Mouse (Mus musculus) small intestine, adult 2 months (tissue): ENCODE results near the gene Gpbp1.

Source experiments
- CTCF ChIP-seq: fragments of 200-500 bp; IDR thresholded peaks from 2 replicates; pipeline ENCODE4 v1.5.1; 2012; ENCODE audit warnings: low read depth, mild to moderate bottlenecking, control low read depth, inconsistent platforms, low read length, moderate library complexity, mixed read lengths; ENCODE audit not compliant: insufficient replicate concordance, insufficient read length; ENCODE audit errors: extremely low read depth
- POLR2A ChIP-seq: fragments of 200-500 bp; IDR thresholded peaks from 2 replicates; pipeline ENCODE4 v1.6.1; 2012; ENCODE audit warnings: low read depth, mild to moderate bottlenecking, control low read depth, inconsistent platforms, low read length, moderate library complexity

DNA sequence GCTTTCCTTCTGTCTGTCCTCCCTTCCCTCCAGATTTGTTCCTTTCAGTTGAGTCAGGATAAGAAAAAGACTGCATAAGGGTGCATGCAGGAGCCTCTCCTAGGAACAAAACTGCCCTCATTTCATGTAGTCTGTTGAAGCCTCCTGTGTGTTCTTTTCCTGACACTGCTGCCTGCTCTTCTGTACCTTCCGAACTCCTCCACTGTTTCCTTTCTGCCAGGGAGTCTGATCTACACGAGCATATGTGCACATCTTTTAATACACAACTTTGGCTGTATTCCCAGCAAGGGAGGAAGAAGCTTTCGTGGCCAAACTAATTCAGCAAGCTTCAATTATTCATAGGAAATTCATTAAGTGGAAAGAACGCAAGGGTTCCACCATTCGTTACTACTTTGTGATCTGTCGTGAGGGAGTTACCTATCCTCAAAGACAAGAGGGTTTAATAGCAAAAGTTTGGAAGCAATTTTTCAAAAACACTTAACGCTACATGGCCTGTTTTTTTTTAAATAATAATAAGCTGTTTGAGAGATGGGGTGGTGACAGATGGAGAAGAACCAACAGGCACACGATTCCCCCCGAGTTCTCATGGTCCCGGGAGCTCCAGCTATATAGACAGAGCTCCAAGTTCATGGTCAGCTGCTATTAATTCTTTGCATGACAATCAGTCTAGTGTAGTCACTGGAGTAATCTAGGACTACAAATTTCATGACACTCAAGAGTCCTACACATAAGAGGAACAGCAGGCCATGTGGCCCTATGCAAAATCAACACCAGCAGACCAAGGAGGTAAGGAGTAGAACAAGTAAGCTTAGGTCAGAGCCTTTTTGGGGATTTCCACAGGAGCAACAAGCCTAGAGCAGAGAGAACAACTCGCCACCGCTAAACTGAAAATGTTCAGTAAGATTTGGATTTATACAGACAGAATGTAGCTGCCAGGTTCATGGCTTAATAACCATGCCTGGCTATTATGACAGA lies 105.6 kb downstream of the Gpbp1 start:
- TF ChIP-seq CTCF (no peak), POLR2A (no peak)
